Mouse (Mus musculus): ENCODE measurements around the gene Gng8. TPM values are rescaled to one million over a fixed set of nuclear protein-coding genes. Genes with fewer than 3 reads are reported as not detected.

Gene Gng8
- total RNA-seq, 1 experiment from 2014 or later: 0.25 TPM

DNA sequence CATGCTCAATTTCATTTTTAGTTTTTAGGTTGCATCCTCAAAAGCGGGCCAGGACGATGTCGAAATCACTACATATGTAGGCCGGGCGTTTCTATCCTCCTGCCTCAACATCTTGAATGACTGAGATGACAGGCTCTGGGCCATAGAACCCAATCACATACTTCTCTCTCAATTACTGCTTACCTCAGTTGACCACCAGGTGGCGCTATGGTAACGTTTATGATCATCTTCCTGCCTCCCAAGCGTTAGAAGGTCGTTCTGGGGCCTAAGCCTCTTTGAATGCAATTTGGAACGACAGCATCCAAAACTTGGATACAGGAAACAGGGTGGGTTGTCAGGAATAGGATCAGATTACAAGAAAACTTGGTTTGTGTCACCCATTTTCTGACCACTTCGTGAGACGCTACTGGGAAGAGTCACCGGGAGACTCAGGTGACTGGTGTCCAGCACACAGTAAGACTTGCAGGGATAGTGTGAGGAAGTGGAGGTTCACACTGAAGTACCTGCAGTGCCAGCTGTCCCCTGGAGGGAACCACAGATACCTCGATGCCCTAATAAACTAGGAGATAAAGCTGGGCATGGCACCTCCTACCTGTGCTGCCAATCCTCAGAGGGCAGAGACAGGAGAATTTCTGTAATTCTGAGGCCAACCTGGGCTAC lies 40.5 kb downstream of the Gng8 start:
- ATAC-seq (replicated peaks in 1 of 2; ENCODE audit: insufficient read depth in 1 of 2, low FRiP score in 2 of 2, low TSS enrichment in 1 of 2, low read depth in 1 of 2, poor library complexity in 2 of 2, severe bottlenecking in 2 of 2): peak; percentile 78 to 80

DNA sequence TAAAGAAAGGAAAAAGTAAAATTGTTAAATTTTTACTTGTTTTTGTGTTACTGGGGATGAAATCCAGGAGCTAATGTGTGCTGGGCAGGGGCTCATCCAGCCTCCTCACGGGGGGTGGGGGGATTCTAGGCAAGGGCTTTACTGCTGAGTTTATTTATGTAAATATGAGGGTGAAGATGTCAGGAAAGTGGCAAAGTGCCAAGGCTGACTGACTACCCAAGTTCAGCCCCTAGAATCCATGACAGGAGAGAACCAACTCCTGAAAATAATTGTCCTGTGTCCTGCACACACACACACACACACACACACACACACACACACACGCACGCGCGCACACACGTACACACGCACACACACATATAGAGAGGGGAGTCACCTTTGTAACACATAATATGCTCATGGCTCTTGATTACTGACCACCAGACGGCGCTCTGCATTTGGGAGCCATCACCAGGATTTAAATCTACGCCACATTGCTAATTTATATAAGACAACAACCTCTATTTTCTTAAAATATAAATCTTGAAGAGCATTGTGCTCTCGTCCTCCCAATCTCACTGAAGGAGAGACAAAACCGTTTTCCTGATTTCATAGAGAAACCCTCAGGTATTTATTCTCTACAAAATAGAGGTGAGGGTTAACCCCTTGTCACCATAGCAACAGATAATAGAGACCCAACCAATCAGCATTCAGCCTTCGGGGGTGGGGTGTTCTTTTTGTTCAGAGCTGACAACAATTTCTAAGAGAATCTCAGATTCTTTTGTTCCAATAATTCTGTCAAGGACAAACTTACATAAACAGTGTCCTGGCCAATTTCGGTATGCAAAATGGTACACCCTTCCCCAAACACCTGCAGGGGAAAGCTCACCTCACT lies 41.4 kb downstream of the Gng8 start:
- ATAC-seq (replicated peaks in 1 of 2; ENCODE audit: insufficient read depth in 1 of 2, low FRiP score in 2 of 2, low TSS enrichment in 1 of 2, low read depth in 1 of 2, poor library complexity in 2 of 2, severe bottlenecking in 2 of 2): no peak

DNA sequence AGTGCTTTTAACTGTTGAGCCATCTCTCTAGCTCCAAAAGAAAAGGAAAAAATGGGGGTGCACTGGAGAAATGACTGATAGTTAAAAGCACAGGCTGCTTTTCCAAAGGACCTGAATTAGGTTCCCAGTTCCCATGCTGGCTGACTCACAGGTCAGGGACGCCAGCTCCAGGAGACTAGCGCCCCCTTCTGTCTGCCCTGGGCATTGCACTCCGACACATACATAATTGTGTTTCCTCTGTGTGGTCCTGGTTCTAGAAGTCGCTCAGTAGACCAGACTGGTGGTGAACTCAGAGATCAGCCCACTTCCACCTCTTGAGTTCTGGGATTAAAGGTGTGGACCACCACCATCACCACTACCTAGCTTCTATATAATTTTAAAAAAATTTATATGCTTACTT lies 45.7 kb downstream of the Gng8 start:
- no peak for ATAC-seq (replicated peaks in 1 of 2; ENCODE audit: insufficient read depth in 1 of 2, low FRiP score in 2 of 2, low TSS enrichment in 1 of 2, low read depth in 1 of 2, poor library complexity in 2 of 2, severe bottlenecking in 2 of 2)

DNA sequence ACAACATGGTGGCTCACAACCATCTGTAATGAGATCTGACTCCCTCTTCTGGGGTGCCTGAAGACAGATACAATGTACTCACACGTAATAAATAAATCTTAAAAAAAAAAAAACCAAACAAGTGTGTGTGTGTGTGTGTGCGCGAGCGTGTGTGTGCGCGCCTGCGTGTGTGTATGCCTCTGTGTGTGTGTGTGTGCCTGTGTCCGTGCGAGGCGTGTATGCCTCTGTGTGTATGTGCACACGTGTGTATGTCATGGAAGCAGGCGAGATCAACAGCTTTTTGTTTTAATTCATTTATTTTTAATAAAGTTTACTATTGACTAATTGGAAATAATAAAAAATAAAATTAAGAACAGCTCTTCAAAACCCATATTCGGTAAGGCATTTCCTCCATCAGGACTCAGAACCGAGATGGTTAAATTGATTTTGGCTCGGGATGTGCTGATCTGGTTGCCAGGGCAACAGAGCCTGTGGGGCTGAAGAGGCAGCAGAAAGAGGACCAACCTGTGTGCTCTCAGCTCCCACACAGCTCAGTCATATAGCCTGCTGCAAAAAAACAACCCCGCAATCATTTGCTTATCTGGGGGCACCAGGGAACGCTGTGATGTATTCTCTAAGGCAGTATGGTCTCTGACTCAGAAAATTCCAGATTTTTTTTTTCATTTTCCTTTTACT lies 46.7 kb downstream of the Gng8 start:
- ATAC-seq (replicated peaks in 1 of 2; ENCODE audit: insufficient read depth in 1 of 2, low FRiP score in 2 of 2, low TSS enrichment in 1 of 2, low read depth in 1 of 2, poor library complexity in 2 of 2, severe bottlenecking in 2 of 2): no peak

DNA sequence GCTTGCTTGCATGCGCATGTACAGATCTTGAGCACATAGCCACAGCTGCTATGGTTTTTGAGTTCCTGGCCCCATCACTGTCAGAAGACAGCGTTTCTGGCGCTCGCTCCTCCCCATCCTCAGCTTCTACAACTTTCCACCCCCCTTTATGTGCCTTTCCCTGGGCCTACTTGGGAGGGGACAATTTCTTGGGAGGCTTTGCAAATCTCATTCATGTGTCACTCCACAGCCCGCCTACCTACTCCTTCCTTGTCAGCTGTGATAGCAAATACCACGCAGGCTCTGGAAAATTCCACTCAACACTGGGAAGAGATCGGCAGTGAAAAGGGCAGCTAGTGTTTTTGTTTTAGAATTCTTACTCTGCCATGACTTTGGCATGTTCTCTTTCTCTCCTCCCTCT lies 48.7 kb downstream of the Gng8 start:
- no peak for ATAC-seq (replicated peaks in 1 of 2; ENCODE audit: insufficient read depth in 1 of 2, low FRiP score in 2 of 2, low TSS enrichment in 1 of 2, low read depth in 1 of 2, poor library complexity in 2 of 2, severe bottlenecking in 2 of 2)

DNA sequence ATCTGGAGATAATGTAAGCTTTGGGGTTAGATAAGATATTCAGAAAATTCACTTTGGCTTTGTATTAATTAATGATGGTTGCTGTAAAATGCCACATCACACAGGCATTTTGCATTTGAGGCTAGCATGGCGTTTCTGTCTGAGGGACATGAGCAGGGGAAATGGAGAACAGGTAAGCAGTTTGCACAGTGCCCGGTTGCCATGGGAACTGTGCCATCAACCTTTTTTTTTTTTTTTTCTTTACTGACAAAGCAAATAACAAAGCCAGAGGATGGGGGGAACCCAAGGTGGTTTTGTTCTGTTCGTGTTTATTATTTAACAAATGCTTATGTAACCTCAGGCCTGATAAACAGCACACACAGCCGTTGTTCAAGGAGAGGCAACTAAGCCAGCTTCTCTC lies 51.3 kb downstream of the Gng8 start:
- ATAC-seq (replicated peaks in 1 of 2; ENCODE audit: insufficient read depth in 1 of 2, low FRiP score in 2 of 2, low TSS enrichment in 1 of 2, low read depth in 1 of 2, poor library complexity in 2 of 2, severe bottlenecking in 2 of 2): no peak

DNA sequence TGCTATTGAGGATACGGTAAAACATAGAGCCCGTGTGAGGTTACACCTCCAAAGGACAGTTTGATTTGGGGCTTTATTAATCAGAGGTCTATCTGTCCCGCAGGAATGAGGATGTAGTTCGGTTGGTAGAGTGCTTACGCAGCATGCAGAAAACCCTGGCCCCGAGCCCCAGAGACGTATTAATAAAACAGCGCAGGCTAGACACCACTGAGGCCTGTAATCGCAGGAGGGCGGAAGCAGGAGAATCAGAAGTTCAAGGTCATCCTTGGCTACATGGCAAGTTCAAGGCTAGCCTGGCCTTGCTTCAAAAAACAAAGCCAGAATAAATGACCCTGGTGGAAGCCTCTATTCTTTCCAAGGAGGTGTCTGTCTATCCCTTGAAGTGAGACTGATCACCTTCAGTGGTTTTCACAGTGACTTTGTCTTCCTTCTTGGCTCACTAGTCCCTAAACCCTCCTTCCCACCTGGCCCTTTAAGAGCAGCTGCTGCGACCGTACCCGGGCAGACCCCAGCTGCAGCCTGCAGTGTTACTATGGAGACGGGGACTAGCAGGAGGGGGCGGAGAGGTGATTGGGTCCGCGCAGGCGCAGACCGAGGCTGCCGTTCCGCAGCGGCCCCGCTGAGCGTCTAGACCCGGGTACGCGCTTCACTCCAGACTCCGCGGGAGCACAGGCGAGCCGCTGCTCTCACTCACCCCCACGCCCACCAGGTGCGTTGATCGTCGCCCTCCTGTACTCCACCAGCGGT lies 52.6 kb downstream of the Gng8 start, which contains the start of gene Pnmal2:
Pnmal2 (plus strand) TSS at position 622 of the 747 bp plus-strand sequence.
- peak; percentile 77 for ATAC-seq (replicated peaks in 1 of 2; ENCODE audit: insufficient read depth in 1 of 2, low FRiP score in 2 of 2, low TSS enrichment in 1 of 2, low read depth in 1 of 2, poor library complexity in 2 of 2, severe bottlenecking in 2 of 2)

DNA sequence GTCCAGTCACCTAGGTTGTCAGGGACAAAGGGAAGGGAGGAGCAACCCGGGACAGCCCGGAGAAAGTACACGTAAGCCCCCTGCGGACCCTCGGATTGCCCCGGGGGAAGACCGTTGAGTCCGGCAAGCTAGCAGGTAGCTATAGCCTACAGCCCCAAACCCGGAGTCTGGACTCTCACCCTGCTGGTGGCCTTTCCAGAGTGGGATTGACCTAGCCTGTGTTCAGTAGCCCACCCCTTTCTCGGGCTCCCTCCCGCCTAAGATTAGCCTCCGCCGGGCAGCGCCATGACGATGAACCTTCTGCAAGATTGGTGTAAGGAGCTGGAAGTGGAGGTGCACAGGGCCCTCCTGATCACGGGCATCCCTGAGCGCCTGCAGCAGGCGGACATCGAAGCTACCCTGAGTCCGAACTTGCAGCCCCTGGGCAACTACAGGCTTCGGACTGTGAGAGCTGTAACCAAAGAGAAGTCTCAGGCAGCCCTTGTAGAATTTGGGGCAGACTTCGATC lies 53.3 kb downstream of the Gng8 start:
- ATAC-seq (replicated peaks in 1 of 2; ENCODE audit: insufficient read depth in 1 of 2, low FRiP score in 2 of 2, low TSS enrichment in 1 of 2, low read depth in 1 of 2, poor library complexity in 2 of 2, severe bottlenecking in 2 of 2): no peak

Other genes with a start within 250 kb of the Gng8 start
- not detected in 2 replicates for gene Ceacam15, start 216.1 kb upstream of the Gng8 start, total RNA-seq (2017)
- not detected in 2 replicates for gene Ceacam9, start 169.9 kb upstream of the Gng8 start, total RNA-seq (2017)
- 43.2 and 67.9 TPM in 2 replicates for gene Ap2s1, start 153.4 kb upstream of the Gng8 start, total RNA-seq (2017)
- 41.8 and 49.6 TPM in 2 replicates for gene Slc1a5, start 110.4 kb upstream of the Gng8 start, total RNA-seq (2017)
- gene Strn4, start 75.9 kb upstream of the Gng8 start, total RNA-seq (2017): 50.9 and 54.5 TPM in 2 replicates
- gene Fkrp, start 75.1 kb upstream of the Gng8 start, total RNA-seq (2017): 8.7 and 15.6 TPM in 2 replicates
- gene Prkd2, start 48.9 kb upstream of the Gng8 start, total RNA-seq (2017): 22.3 and 30.6 TPM in 2 replicates
- gene Dact3, start 16.5 kb upstream of the Gng8 start, total RNA-seq (2017): 0.99 TPM in 1 of 2 replicates, not detected in the other
- 1.3 and 3.7 TPM in 2 replicates for gene Ptgir, start 14.7 kb downstream of the Gng8 start, total RNA-seq (2017)
- 391 and 520 TPM in 2 replicates for gene Calm3, start 32.3 kb downstream of the Gng8 start, total RNA-seq (2017)
- 0.25 TPM in 1 of 2 replicates, not detected in the other for gene Pnmal2, start 52.9 kb downstream of the Gng8 start, total RNA-seq (2017)
- not detected in 2 replicates for gene Pnmal1, start 67.9 kb downstream of the Gng8 start, total RNA-seq (2017)
- 0.99 and 1.6 TPM in 2 replicates for gene Gm42372, start 91.3 kb downstream of the Gng8 start, total RNA-seq (2017)
- 12.1 and 13.4 TPM in 2 replicates for gene Ccdc8, start 100.9 kb downstream of the Gng8 start, total RNA-seq (2017)
- gene Ppp5c, start 136.1 kb downstream of the Gng8 start, total RNA-seq (2017): 80.2 and 111 TPM in 2 replicates
- 1.0 and 6.9 TPM in 2 replicates for gene Hif3a, start 170.6 kb downstream of the Gng8 start, total RNA-seq (2017)
- 0.20 and 0.88 TPM in 2 replicates for gene Psg16, start 182.3 kb downstream of the Gng8 start, total RNA-seq (2017)

All from hematopoietic stem cell, adult 5-6 weeks (primary cell).